ENCODE assay signal across 8 mouse cellular contexts in the genomic region with DNA sequence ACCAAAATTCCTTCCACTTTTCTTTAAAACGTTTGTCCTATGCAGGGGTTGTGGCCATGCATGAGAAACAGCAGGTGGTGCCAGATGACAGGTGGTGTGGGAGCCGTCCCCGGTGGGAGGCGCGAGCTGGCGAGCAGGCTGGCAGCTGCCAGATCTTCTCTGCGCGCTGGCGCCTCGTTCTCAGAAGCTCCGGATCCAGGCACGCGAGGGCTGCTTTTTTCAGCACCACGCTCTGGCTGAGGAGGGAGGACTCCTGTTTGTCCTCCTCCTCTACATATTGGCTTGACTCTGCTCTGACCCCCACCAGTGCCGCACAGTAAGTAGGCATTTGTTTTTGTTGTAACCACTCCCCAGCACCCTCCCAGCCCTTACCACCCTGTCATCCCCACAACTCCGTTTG. TPM values are rescaled to one million over a fixed set of nuclear protein-coding genes. Genes with fewer than 3 reads are reported as not detected.
A peak's percentile ranks its signal among the peaks of the same experiment; 100 is the strongest.
DNase-seq lines count a peak whose midpoint lies in the region; ATAC-seq and TF ChIP-seq lines count a peak whose summit lies in the region.

A gene (plus strand): TSS at position 183 of the 400 bp plus-strand sequence.

- peak; percentile 78 for TF ChIP-seq CTCF in gastrocnemius, adult 2 months (IDR thresholded peaks at IDR 0.05)

- DNase-seq in ES-CJ7 (ENCODE audit: low read depth, low spot score), result peak; percentile 62
- DNase-seq in cerebellum, postnatal 25 days, result peak; percentile 82 to 88
- peak; percentile 86 for DNase-seq in gastrocnemius, adult 2 months
- DNase-seq in left cerebral cortex, adult 11 months (ENCODE audit: low spot score), result peak; percentile 81
- peak; percentile 71 to 79 for DNase-seq in lung, postnatal 4 days
- peak; percentile 94 for DNase-seq in right cerebral cortex, adult 18-20 months
- peak; percentile 41 to 51 for DNase-seq in urinary bladder, adult 18-20 months (ENCODE audit: low spot score in 2 of 2)

- ATAC-seq in hindbrain, embryonic 16.5 days, result peak; percentile 89

- H3K4me2 ChIP-seq in hindbrain, embryonic 16.5 days (ENCODE audit: low read length), result peak within 1 kb of the TSS; percentile 90

- no peak within 1 kb of the TSS for H3K27ac ChIP-seq in gastrocnemius, adult 2 months
- H3K27ac ChIP-seq in hindbrain, embryonic 16.5 days (ENCODE audit: low read depth, low read length), result peak within 1 kb of the TSS; percentile 92

- H3K4me3 ChIP-seq in gastrocnemius, adult 2 months, result peak within 1 kb of the TSS; percentile 48
- H3K4me3 ChIP-seq in hindbrain, embryonic 16.5 days (ENCODE audit: low read length), result peak within 1 kb of the TSS; percentile 58

- under 1% methylated on average over 16 of the region's 16 CpGs for WGBS in hindbrain, embryonic 16.5 days

- intact Hi-C loops in gastrocnemius, adult 2 months (cut with DNase I), result loop anchor here (1.0 to 5.0 kb wide), 2 partner anchors 132 to 162 kb away; no protein-coding TSS in a partner anchor

- H3K9me3 ChIP-seq in hindbrain, embryonic 16.5 days (ENCODE audit: control insufficient read depth, low read length), result no peaks in the 10 kb centered on the region

- H3K36me3 ChIP-seq in hindbrain, embryonic 16.5 days (ENCODE audit: control insufficient read depth, insufficient read depth, low read length), result peaks cover 14% of the 10 kb centered on the region

- no peaks in the 10 kb centered on the region for H3K27me3 ChIP-seq in hindbrain, embryonic 16.5 days (replicated peaks; ENCODE audit: control insufficient read depth, insufficient read depth, low read length)

- H3K9ac ChIP-seq in hindbrain, embryonic 16.5 days (ENCODE audit: low read depth, low read length), result peak within 1 kb of the TSS; percentile 81

- H3K4me1 ChIP-seq in hindbrain, embryonic 16.5 days (ENCODE audit: control insufficient read depth, insufficient read depth, low read depth, low read length), result peaks cover 21% of the 10 kb centered on the region

RNA-seq across cellular contexts. Expression of the gene that starts here (rescaled TPM):
- total RNA-seq in gastrocnemius, adult 2 months (2021), result not detected
- 530 and 557 TPM in 2 replicates for polyA plus RNA-seq in hindbrain, embryonic 16.5 days (2015; fragmentation: Nextera tagmentation; extraction: Ambion mirVana)

Comparison
In these comparisons a context has a peak if more than half of its experiments do, and no peak if none do; other contexts are left out.
1. Peak in DNase-seq and H3K4me3 ChIP-seq in gastrocnemius, adult 2 months; RNA of the gene not detected or under 1 TPM.